Comparison of ENCODE assay signal across 9 mouse cellular contexts in genomic region chr2:30092280-30092918, GRCm38 (mm10). TPM values are rescaled to one million over a fixed set of nuclear protein-coding genes. Genes with fewer than 3 reads are reported as not detected.
A peak's percentile ranks its signal among the peaks of the same experiment; 100 is the strongest.
DNase-seq lines count a peak whose midpoint lies in the region; ATAC-seq and TF ChIP-seq lines count a peak whose summit lies in the region.
"Had no signal": no experiment of that assay in that cellular context is flagged by ENCODE, and none has a peak within 500 bp of the region (broad histone marks: within the 10 kb centered on the region; RNA-seq: fewer than 3 reads in every experiment).

No protein-coding gene starts in this region.

- peaks cover 4% of the 10 kb centered on the region for H3K4me1 ChIP-seq in neural tube, embryonic 11.5 days (ENCODE audit: control insufficient read depth, insufficient read depth, low read length)
- H3K4me1 ChIP-seq in forebrain, embryonic 13.5 days = peaks cover 23% of the 10 kb centered on the region
- peaks cover 22% of the 10 kb centered on the region for H3K4me1 ChIP-seq in limb, embryonic 12.5 days (replicated peaks)
- peaks cover 3% of the 10 kb centered on the region; the same call in 1 of the 2 replicates for H3K4me1 ChIP-seq in small intestine, adult 2 months (ENCODE audit: control insufficient read depth, insufficient read depth, insufficient read length, low read length)

- no peak for TF ChIP-seq POLR2A in small intestine, adult 2 months (IDR thresholded peaks at IDR 0.05; ENCODE audit: low read depth, low read length)

- 60% methylated on average over 6 of the region's 6 CpGs for WGBS in neural tube, embryonic 11.5 days
- 60% methylated on average over 6 of the region's 6 CpGs for WGBS in forebrain, embryonic 13.5 days
- 52% methylated on average over 6 of the region's 6 CpGs for WGBS in limb, embryonic 12.5 days
- WGBS in small intestine, adult 2 months = 56% methylated on average over 6 of the region's 6 CpGs

- no peaks in the 10 kb centered on the region for H3K9me3 ChIP-seq in neural tube, embryonic 11.5 days (ENCODE audit: control insufficient read depth, low read length)
- no peaks in the 10 kb centered on the region for H3K9me3 ChIP-seq in forebrain, embryonic 13.5 days (replicated peaks)
- H3K9me3 ChIP-seq in limb, embryonic 12.5 days = no peaks in the 10 kb centered on the region

- no peak for TF ChIP-seq CTCF in small intestine, adult 2 months (IDR thresholded peaks at IDR 0.05; ENCODE audit: extremely low read depth, insufficient read length, insufficient replicate concordance, low read depth, low read length)

- 0 out of 2 replicates have a peak, but pooled peaks cover 2% of the 10 kb centered on the region for H3K36me3 ChIP-seq in neural tube, embryonic 11.5 days (ENCODE audit: control insufficient read depth, insufficient read depth, low read length)
- peaks cover 36% of the 10 kb centered on the region for H3K36me3 ChIP-seq in forebrain, embryonic 13.5 days (ENCODE audit: poor library complexity, severe bottlenecking)
- peaks cover 41% of the 10 kb centered on the region for H3K36me3 ChIP-seq in limb, embryonic 12.5 days
- H3K36me3 ChIP-seq in small intestine, adult 2 months (ENCODE audit: control insufficient read depth, insufficient read depth, low read length) = peaks cover 11% of the 10 kb centered on the region

- peak overlapping the region; percentile 73 for H3K4me2 ChIP-seq in neural tube, embryonic 11.5 days (ENCODE audit: low read depth)
- H3K4me2 ChIP-seq in forebrain, embryonic 13.5 days = peak overlapping the region; percentile 83
- peak overlapping the region; percentile 84 for H3K4me2 ChIP-seq in limb, embryonic 12.5 days

- no peak overlapping the region for H3K9ac ChIP-seq in neural tube, embryonic 11.5 days (ENCODE audit: low read length)
- peak overlapping the region; percentile 74; the same call in 1 of the 2 replicates for H3K9ac ChIP-seq in forebrain, embryonic 13.5 days
- peak overlapping the region; percentile 66; the same call in 1 of the 2 replicates for H3K9ac ChIP-seq in limb, embryonic 12.5 days (replicated peaks)

- peak overlapping the region; percentile 55; the same call in 1 of the 2 replicates for H3K4me3 ChIP-seq in neural tube, embryonic 11.5 days (ENCODE audit: low read depth, low read length)
- H3K4me3 ChIP-seq in forebrain, embryonic 13.5 days = peak overlapping the region; percentile 67
- H3K4me3 ChIP-seq in limb, embryonic 12.5 days (replicated peaks) = peak overlapping the region; percentile 63
- H3K4me3 ChIP-seq in small intestine, adult 2 months (ENCODE audit: low read depth, low read length) = peak overlapping the region; percentile 89

- no peak for ATAC-seq in neural tube, embryonic 11.5 days (ENCODE audit: insufficient read depth, low FRiP score, low TSS enrichment)
- no peak for ATAC-seq in forebrain, embryonic 13.5 days
- no peak for ATAC-seq in limb, embryonic 12.5 days (ENCODE audit: insufficient number of reproducible peaks, insufficient read depth, low FRiP score, low TSS enrichment, low read depth)
- ATAC-seq in frontal cortex, adult (ENCODE audit: low TSS enrichment) = no peak

- H3K27ac ChIP-seq in neural tube, embryonic 11.5 days (ENCODE audit: low read depth, low read length) = no peak overlapping the region
- H3K27ac ChIP-seq in forebrain, embryonic 13.5 days = no peak overlapping the region
- H3K27ac ChIP-seq in limb, embryonic 12.5 days = no peak overlapping the region
- no peak overlapping the region for H3K27ac ChIP-seq in small intestine, adult 2 months (ENCODE audit: insufficient read depth, low read depth, low read length)

- no peak for DNase-seq in neural tube, embryonic 11.5 days (ENCODE audit: low spot score)
- no peak for DNase-seq in neural tube, embryonic 10.5 days (ENCODE audit: extremely low spot score, low spot score)
- DNase-seq in left cerebral cortex, adult 11 months (ENCODE audit: low spot score) = no peak
- DNase-seq in left cerebral cortex, postnatal 25 days (ENCODE audit: low spot score in 2 of 2) = no peak
- DNase-seq: kidney, postnatal 36 days had no signal

- no peaks in the 10 kb centered on the region for H3K27me3 ChIP-seq in neural tube, embryonic 11.5 days (ENCODE audit: control insufficient read depth, insufficient read depth, low read length)
- no peaks in the 10 kb centered on the region for H3K27me3 ChIP-seq in forebrain, embryonic 13.5 days
- H3K27me3 ChIP-seq in limb, embryonic 12.5 days = no peaks in the 10 kb centered on the region
- H3K27me3 ChIP-seq in small intestine, adult 2 months (ENCODE audit: control insufficient read depth, insufficient read depth, low read length) = no peaks in the 10 kb centered on the region

- intact Hi-C loops in left cerebral cortex, postnatal 25 days (cut with DNase I) = no loop called here

RNA-seq across cellular contexts. Expression of gene Zdhhc12, which starts 1.0 kb away (rescaled TPM):
- polyA plus RNA-seq in neural tube, embryonic 11.5 days (2014; fragmentation: Nextera tagmentation; extraction: Ambion mirVana) = 28.3 and 31.1 TPM in 2 replicates
- polyA plus RNA-seq in forebrain, embryonic 13.5 days (2015; fragmentation: Nextera tagmentation; extraction: Ambion mirVana) = 21.0 and 21.2 TPM in 2 replicates
- 26.0 and 28.2 TPM in 2 replicates for polyA plus RNA-seq in limb, embryonic 12.5 days (2016; fragmentation: Nextera tagmentation; extraction: Ambion mirVana)
- polyA plus RNA-seq in small intestine, adult 2 months (2012; rRNA removed) = 81.4 and 175 TPM in 2 replicates
- total RNA-seq in left cerebral cortex, postnatal 25 days (2021) = 1 to 10 TPM; 8.5 to 8.8 TPM

RNA-seq across cellular contexts. Expression of gene Pkn3, which starts 14.9 kb away (rescaled TPM):
- 6.7 and 7.0 TPM in 2 replicates for polyA plus RNA-seq in neural tube, embryonic 11.5 days (2014; fragmentation: Nextera tagmentation; extraction: Ambion mirVana)
- 5.7 and 6.7 TPM in 2 replicates for polyA plus RNA-seq in forebrain, embryonic 13.5 days (2015; fragmentation: Nextera tagmentation; extraction: Ambion mirVana)
- 12.3 and 14.1 TPM in 2 replicates for polyA plus RNA-seq in limb, embryonic 12.5 days (2016; fragmentation: Nextera tagmentation; extraction: Ambion mirVana)
- 4.9 and 7.8 TPM in 2 replicates for polyA plus RNA-seq in small intestine, adult 2 months (2012; rRNA removed)
- total RNA-seq in left cerebral cortex, postnatal 25 days (2021) = 1 to 10 TPM; 1.6 to 2.4 TPM

RNA-seq across cellular contexts. Expression of gene Zer1, which starts 32.0 kb away (rescaled TPM):
- 5.4 and 5.9 TPM in 2 replicates for polyA plus RNA-seq in neural tube, embryonic 11.5 days (2014; fragmentation: Nextera tagmentation; extraction: Ambion mirVana)
- 10.5 and 10.9 TPM in 2 replicates for polyA plus RNA-seq in forebrain, embryonic 13.5 days (2015; fragmentation: Nextera tagmentation; extraction: Ambion mirVana)
- 11.8 and 12.0 TPM in 2 replicates for polyA plus RNA-seq in limb, embryonic 12.5 days (2016; fragmentation: Nextera tagmentation; extraction: Ambion mirVana)
- polyA plus RNA-seq in small intestine, adult 2 months (2012; rRNA removed) = 21.1 and 39.1 TPM in 2 replicates
- total RNA-seq in left cerebral cortex, postnatal 25 days (2021) = 100 to 1,000 TPM; 152 TPM

RNA-seq across cellular contexts. Expression of gene Set, which starts 35.2 kb away (rescaled TPM):
- polyA plus RNA-seq in neural tube, embryonic 11.5 days (2014; fragmentation: Nextera tagmentation; extraction: Ambion mirVana) = 647 and 654 TPM in 2 replicates
- 587 and 610 TPM in 2 replicates for polyA plus RNA-seq in forebrain, embryonic 13.5 days (2015; fragmentation: Nextera tagmentation; extraction: Ambion mirVana)
- 720 and 722 TPM in 2 replicates for polyA plus RNA-seq in limb, embryonic 12.5 days (2016; fragmentation: Nextera tagmentation; extraction: Ambion mirVana)
- 19.2 and 40.4 TPM in 2 replicates for polyA plus RNA-seq in small intestine, adult 2 months (2012; rRNA removed)
- total RNA-seq in left cerebral cortex, postnatal 25 days (2021) = 100 to 1,000 TPM; 186 to 193 TPM

RNA-seq across cellular contexts. Expression of gene Tbc1d13, which starts 41.1 kb away (rescaled TPM):
- polyA plus RNA-seq in neural tube, embryonic 11.5 days (2014; fragmentation: Nextera tagmentation; extraction: Ambion mirVana) = 12.4 and 15.3 TPM in 2 replicates
- 12.3 and 14.1 TPM in 2 replicates for polyA plus RNA-seq in forebrain, embryonic 13.5 days (2015; fragmentation: Nextera tagmentation; extraction: Ambion mirVana)
- 11.3 and 13.1 TPM in 2 replicates for polyA plus RNA-seq in limb, embryonic 12.5 days (2016; fragmentation: Nextera tagmentation; extraction: Ambion mirVana)
- 48.5 and 85.7 TPM in 2 replicates for polyA plus RNA-seq in small intestine, adult 2 months (2012; rRNA removed)
- total RNA-seq in left cerebral cortex, postnatal 25 days (2021) = 10 to 100 TPM; 51.3 to 58.4 TPM
